Mouse (Mus musculus): Measurements from ENCODE around the gene Mdga2.

Gene Mdga2

DNA sequence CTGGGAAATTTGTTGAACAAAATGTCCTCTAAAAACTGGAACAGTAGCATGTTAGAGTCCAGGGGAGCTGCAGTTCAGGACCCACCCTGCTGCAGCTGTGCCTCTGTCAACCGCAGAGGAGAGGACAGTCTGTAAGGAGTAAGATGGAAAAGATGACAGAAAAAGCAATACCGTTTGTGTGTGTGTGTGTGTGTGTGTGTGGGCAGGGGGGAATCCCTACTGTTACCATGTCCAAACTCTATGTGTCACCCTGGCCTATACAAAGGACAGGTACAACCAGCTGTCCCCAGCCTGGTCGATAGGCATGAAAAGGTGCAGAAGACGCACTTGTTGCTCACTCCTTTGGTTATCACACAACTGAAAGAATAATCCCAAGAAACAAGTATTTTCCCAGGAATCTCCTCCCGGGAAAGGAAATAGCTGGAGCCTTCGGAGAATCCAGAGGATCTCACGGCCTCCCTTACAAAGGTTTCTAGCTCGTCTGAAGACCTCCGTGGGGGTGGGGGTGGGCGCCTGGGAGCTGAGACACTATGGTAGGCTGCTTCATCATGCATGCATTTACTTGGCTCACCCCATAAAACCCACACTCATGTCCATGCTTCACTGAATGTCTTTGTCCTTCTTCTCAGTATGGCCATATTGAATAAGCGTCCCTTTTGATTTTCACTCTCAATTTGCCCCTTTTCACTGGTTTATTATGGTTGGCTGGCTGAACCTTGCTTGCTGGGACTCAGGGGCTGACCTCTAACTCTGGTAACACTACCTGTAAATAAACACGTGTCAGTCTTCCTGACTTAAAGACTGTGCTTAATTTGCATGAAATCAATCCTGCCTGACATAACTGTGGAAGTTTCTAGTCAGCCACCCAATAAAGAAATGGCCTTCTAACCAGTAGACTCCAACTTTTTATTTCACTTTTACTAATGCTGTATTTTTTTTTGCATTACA, 573.5 kb downstream of the Mdga2 start:
- no peak for DNase-seq

DNA sequence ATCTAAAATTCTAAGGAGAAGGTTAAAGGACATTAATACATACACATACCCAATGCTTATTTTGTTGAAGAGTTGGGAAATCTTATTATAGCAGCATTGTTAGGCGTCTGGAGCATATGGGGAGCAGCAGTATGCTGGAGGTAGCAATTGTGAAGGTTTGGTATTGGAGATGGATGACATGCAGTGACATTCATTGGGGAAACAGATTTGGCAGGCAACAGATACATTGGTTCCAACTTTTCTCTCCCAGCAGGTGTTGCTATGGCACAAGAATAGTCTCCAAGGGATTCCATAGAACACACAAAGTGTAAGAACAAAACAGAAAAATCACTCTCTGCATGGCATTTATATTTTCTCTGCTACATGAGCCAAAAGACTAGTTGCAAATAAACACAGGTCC, 581.9 kb downstream of the Mdga2 start:
- DNase-seq, result no peak

DNA sequence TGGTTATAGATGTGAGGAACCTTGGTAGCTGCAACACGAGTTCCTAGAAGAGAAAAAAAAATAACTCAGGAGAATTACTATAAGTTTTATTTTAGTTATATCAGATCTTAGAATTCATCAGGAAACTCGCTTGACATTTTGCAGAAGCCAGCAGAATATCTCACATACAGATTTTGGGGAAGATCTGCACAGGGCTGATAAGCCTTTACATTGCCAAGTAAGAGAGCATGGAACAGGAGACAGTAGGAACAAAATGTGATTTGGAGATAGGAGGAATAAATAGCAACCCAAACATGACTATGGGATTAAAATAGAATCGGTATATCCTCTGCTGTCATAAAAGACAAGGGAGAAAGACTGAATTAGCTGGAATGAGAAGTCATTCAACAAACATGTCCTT, 602.4 kb downstream of the Mdga2 start:
- DNase-seq, result no peak

DNA sequence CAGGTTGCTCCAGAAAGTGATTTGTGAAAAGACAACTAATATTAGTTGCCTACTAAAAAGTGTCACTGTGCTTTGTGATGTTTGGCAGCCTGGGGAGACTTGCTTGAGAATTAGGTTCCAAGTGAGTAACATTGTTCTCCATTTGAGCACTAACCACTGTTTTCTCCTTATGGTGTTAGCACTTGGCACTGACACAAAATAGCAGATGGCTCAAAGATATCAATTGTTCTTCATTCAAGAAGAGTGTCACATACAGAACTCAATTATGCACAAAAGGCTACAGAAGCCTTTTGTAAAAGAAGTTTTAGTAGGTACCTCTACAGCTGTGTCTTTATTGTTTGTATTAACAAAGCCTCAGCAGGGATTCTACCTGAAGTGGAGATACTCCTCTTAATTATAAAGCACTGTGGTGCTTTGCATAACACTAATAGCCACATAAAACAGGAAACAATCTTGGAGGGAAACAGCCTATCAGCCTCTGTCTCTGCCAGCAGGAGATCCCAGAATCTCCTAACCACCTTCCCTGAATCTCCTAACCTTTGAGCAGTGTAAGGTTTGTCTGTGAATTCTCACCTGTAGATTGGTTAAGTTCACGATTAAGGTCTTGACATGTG, 630.6 kb downstream of the Mdga2 start:
- DNase-seq, result no peak

DNA sequence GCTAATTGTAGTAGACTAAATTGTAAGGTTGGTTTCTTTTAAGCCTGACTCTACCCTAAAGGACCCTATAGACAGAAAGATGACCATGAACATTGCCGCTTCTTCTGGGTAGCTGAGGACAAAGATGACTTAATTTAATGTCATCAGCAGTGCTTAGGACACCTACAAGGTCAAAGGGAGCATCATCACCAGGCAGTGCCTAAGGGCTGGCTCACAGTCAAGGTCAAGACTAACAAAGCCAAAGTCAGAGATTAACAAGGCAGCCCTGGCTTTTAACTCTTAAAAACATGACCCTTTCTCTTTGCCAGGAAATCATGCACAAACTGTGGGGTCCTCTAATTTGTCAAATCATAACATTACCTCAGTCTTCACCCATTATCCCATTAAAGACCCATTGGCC, 657.0 kb downstream of the Mdga2 start:
- no peak for DNase-seq

DNA sequence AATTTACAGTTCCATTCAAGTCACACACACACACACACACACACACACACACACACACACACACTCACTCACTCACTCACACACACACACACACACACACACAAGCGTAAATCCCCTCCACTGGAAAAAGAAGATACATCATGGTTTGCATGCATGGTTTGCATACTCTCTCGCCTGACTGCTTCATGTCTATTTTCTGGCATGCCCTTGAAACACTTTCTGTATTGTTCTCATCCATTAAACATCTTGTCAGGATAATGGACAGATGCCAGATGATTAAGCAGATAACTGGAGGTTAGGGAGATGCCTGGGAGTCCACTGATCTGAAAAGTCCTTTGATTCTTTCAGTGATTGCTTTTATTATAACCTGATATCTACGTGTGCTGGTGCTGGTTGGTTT, 665.5 kb downstream of the Mdga2 start:
- DNase-seq, result no peak

DNA sequence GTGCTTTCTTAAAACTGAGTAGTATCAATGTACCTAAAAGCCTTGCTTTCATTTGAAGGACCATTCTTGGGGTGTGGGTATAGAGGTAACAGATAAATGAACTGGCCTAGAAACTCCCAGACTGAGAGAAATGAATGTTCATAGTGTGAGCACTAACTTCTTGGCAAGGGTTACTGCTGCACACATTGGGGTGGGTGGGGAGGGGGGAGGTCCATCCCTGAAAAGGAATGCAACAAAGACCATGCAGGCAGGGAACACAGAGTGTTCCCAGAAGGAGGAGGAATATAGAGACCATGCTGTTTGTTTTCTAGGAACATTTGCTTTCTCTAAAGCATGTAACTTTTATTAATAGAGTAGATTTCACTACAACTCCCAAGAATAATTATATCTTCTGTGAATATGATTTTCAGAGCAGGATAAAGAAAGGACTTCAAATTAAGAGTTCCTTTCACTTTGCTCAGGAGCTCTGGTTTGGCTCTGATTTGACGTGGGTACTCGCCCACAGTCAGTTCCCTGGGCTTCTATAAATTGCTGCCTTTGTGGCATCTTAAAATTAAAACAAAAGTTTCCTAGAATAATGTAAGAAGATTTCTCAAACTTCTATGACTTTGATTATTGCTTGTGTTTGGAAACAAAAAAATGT, 666.0 kb downstream of the Mdga2 start:
- DNase-seq, result no peak

DNA sequence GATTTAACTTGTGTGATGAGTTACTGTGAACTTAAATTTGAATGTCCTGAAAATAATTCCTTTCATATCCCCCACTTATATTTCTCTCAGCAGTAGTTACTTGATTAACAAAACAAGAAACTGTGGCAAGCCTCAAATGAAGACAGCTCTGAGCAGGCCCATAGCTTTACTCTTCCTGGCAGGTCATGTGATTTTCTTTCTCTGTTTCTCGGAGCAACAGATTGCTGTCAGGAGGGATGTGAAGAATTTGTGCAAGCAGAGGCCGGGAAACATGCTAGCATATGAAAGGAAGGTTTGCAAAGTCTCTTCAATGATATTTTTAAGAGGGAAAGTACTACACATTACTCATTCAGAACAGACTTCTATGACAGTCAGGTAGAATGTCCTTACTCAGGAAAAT, 697.4 kb downstream of the Mdga2 start:
- no peak for DNase-seq

DNA sequence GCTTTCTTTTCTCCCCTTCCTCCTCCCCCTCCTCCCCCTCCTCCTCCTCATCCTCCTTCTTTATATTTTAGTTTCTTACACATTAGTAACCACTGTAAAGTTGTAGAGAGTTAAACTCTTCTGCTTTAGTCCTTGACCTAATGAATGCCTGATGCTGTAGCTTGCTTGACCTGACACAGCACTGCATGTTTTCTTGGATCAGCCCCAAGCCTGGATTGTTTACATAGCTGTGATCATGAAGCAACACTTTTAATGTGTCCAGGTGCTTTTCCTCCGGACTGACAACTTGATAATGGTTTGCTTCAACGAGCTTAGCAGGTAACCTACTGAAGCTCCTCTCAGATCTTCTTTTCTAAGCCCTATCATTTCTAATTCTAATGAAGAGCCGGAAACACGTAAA, 723.1 kb downstream of the Mdga2 start:
- DNase-seq, result no peak

DNA sequence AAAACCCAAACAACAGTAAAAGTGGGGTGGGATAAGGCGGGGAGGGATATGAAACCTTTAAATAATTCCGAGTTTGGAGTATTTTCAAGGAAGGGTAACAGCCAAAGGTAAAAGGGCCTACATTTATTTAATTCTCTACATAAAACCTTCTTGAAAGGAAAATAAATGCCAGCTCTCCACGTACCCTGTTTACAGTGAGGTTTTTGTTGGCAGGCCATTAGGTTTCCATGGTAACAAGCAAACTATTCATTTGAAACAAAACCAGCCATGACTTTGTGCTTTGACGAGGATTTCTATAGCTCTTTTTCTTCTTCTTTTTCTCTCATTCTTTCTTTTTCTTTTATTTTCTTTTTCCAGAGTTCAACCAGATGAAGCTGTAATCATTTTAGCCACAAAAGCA, 751.5 kb downstream of the Mdga2 start:
- no peak for DNase-seq

DNA sequence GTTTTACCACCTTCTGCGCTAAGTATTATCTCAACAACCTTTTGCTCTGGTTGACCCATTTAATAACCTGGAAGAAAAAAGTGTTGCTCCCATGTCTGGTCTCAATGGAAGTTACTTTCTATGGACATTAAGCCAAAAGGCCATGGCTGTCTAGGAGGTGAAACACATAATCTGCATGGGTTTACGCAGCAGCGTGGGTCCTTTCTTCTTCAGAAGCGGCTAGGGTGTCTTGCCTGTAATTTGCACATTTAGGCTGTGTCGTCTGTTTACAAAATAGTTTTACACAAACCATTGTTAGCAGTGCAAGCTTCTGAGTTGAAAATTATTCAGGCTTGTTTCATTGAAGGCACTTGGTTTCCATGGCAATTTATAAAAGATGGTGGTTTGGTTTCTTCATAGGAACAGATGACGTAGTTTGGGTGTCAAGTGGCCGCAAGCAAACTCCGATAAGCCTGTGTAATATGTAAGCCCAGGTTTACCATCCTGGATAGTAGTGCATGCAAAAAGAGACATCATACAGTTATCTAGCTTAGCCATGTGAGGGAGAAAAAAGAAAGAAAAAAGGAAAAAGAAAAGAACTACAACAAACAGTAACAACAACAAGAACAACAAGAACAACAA, 752.0 kb downstream of the Mdga2 start:
- no peak for DNase-seq

DNA sequence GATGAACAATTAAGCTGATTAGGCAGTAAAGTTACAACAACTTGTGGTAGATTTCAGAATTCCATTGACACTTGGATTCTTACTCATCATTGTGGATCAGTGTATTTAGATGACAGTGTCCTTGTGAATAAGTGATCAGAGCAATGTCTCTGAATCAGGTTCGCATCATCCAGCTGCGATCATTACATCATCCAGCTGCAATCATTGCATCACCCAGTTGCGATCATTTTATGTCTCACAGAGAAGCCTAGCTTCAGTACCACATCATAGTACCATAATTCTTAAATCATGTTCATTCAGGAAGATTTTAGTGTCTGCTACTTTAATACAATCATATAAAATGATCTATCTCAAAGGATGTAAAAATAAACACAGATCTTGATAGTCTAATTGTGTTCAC, 756.8 kb downstream of the Mdga2 start:
- DNase-seq, result no peak

DNA sequence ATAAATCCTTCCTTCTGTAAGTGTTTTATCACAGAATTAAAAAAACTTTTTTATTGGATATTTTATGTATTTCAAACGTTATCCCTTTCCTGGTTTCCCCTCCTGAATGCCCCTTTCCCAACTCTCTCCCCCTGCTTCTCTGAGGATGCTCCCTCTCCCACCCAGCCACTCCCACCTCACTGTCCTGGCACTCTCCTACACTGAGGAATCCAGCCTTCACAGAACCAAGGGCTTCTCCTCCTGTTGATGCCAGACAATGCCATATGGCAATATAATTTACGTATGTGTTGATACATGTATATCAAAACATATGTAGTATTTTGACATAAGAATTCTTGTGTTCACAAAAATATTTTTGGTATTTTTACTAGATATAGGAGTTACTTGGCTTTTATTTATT, 779.0 kb downstream of the Mdga2 start:
- no peak for DNase-seq
